Mouse (Mus musculus): ENCODE data around the gene Srrm2. TPM values are rescaled to one million over a fixed set of nuclear protein-coding genes. Genes with fewer than 3 reads are reported as not detected.

The Srrm2 gene
- total RNA-seq, 2 experiments from 2014 or later, result 81.2 to 224 TPM

GRCm38 (mm10) chr17:23803366-23804041, 13.2 kb downstream of the Srrm2 start:
- ATAC-seq (ENCODE audit: poor library complexity, severe bottlenecking), result peak; percentile 20

GRCm38 (mm10) chr17:23804426-23805085, 14.2 kb downstream of the Srrm2 start:
- no peak for ATAC-seq (ENCODE audit: poor library complexity, severe bottlenecking)

GRCm38 (mm10) chr17:23806867-23807266, 16.5 kb downstream of the Srrm2 start:
- ATAC-seq (ENCODE audit: poor library complexity, severe bottlenecking), result no peak

GRCm38 (mm10) chr17:23807918-23808317, 17.6 kb downstream of the Srrm2 start:
- no peak for ATAC-seq (ENCODE audit: poor library complexity, severe bottlenecking)

- no peak for ATAC-seq (ENCODE audit: poor library complexity, severe bottlenecking)
Measured at GRCm38 (mm10) chr17:23815641-23816040, 25.3 kb downstream of the Srrm2 start.

- ATAC-seq (ENCODE audit: poor library complexity, severe bottlenecking), result no peak
Measured at GRCm38 (mm10) chr17:23818579-23818978, 28.2 kb downstream of the Srrm2 start.

GRCm38 (mm10) chr17:23819235-23819634, 28.9 kb downstream of the Srrm2 start:
- no peak for ATAC-seq (ENCODE audit: poor library complexity, severe bottlenecking)

GRCm38 (mm10) chr17:23820731-23821130, 30.4 kb downstream of the Srrm2 start:
- no peak for ATAC-seq (ENCODE audit: poor library complexity, severe bottlenecking)

- no peak for ATAC-seq (ENCODE audit: poor library complexity, severe bottlenecking)
Measured at GRCm38 (mm10) chr17:23822094-23822493, 31.8 kb downstream of the Srrm2 start.

GRCm38 (mm10) chr17:23823018-23823417, 32.7 kb downstream of the Srrm2 start:
- ATAC-seq (ENCODE audit: poor library complexity, severe bottlenecking), result no peak

GRCm38 (mm10) chr17:23823614-23824013, 33.3 kb downstream of the Srrm2 start:
- no peak for ATAC-seq (ENCODE audit: poor library complexity, severe bottlenecking)

GRCm38 (mm10) chr17:23825591-23825990, 35.3 kb downstream of the Srrm2 start:
- no peak for ATAC-seq (ENCODE audit: poor library complexity, severe bottlenecking)

- peak; percentile 31 for ATAC-seq (ENCODE audit: poor library complexity, severe bottlenecking)
Measured at GRCm38 (mm10) chr17:23828271-23829001, 38.1 kb downstream of the Srrm2 start.

GRCm38 (mm10) chr17:23829064-23829619, 38.8 kb downstream of the Srrm2 start, which contains the start of gene Elob:
Elob (minus strand) TSS chr17:23829136.
- peak; percentile 93 for ATAC-seq (ENCODE audit: poor library complexity, severe bottlenecking)

GRCm38 (mm10) chr17:23831201-23831600, 40.9 kb downstream of the Srrm2 start:
- ATAC-seq (ENCODE audit: poor library complexity, severe bottlenecking), result no peak

GRCm38 (mm10) chr17:23836006-23836575, 45.8 kb downstream of the Srrm2 start, which contains the start of gene Prss33:
Prss33 (minus strand) TSS chr17:23836056.
- no peak for ATAC-seq (ENCODE audit: poor library complexity, severe bottlenecking)

- ATAC-seq (ENCODE audit: poor library complexity, severe bottlenecking), result peak; percentile 80
Measured at GRCm38 (mm10) chr17:23841145-23841544, 50.8 kb downstream of the Srrm2 start.

- no peak for ATAC-seq (ENCODE audit: poor library complexity, severe bottlenecking)
Measured at GRCm38 (mm10) chr17:23843141-23843811, 52.9 kb downstream of the Srrm2 start.

GRCm38 (mm10) chr17:23843812-23844273, 53.5 kb downstream of the Srrm2 start, which contains the start of the genes Prss32 and Prss41:
Prss32 (plus strand) TSS chr17:23843855.
Prss41 (minus strand) TSS chr17:23844172.
- peak; percentile 83 for ATAC-seq (ENCODE audit: poor library complexity, severe bottlenecking)

GRCm38 (mm10) chr17:23850028-23850427, 59.7 kb downstream of the Srrm2 start:
- no peak for ATAC-seq (ENCODE audit: poor library complexity, severe bottlenecking)
